Mouse (Mus musculus): ENCODE results near the gene Il17rc.

The Il17rc gene

DNA sequence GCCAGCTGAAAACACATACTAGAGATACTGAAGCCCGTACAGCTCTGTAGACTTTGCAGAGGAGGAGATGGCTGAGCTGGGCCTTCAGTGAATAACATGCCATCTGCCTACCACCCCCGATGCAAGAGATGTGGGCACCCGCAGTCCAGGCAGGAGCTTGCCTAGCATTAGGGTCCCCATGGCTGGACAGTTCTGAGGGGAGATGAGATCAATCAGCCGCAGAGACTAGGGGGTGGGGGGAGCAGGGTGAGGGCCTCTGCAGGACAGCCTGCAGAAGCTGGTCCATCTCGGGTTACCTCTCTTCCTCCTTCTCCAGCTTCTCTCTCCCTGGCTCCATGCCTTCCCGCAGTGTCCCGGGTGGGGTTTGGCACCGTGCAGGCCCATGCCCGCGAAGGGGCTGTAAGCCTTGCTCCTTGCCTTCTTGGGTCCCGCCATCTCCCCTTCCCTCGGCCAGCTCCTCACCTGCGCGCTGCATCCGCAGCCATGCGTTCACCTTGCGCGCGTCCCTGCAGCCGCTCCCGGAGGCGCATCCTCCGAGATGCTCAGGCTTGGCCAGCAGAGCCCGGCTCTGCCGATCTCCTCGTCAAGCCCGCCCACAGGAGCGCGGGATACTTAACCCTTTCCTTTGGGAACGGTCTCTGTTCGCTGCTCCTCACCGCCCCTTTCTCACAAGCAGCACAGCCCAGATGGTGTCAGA is 30.3 kb downstream of the Il17rc start, which contains the start of gene Prrt3:
Gene Prrt3 (minus strand): TSS at position 544 of the 697 bp plus-strand sequence.
- DNase-seq = no peak

DNA sequence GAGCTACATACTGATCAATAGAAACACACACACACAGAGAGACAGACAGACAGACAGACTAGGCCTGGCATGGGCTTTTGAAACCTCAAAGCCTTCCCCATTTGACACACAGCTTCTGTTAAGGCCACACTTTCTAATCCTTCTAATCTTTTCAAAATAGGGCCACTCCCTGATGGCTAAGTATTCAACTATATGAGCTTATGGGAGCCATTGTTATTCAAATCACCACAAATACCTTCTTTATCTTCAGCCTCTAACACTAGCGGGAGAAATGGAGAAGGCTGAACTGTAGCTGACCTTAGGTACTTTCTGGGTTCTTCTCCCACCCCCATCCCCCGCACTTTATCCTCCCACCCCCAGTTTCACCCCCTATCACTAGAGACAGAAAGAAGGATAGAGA is 31.6 kb downstream of the Il17rc start:
- no peak for DNase-seq

DNA sequence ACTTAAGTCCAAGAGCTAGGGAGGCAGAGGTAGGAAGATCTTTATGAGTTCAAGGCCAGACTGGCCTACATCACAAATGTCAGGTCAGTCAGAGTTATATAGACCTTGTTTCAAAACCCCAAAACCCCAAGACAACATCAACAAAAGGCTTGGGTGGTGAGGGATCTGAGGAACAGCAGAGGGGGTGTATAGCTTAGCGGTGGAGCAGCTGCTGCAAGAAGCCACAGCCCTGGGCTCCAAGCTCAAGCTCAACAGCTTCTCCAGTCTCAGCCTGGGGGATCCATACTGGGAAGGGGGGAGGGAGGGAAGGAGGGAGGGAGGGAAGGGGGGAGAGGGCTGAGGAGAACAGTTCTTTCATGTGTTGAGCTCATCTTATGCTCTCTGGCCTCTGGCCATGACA is 34.5 kb downstream of the Il17rc start:
- no peak for DNase-seq

DNA sequence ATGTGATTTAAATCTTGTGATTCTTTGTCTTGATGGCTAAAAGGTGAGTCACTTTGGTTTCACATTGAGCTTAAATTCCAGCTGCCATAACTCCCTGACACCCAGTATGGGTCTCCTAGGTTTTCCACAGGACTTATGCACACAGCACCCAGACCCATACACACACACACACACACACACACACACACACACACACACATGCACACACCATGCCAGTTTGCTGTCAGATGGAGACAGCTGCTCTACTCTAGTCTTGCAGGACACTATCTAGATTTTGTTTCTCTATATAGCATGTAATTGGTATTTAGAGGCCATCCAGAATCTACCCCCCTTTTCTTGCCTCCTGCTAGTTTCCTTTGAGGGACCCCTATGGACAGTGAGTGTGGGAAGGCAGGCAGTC is 35.9 kb downstream of the Il17rc start:
- no peak for DNase-seq

GRCm38 (mm10) chr6:113508272-113508946 is 37.2 kb downstream of the Il17rc start:
- no peak for DNase-seq

- no peak for DNase-seq
Observed at GRCm38 (mm10) chr6:113508947-113509280, 37.7 kb downstream of the Il17rc start.

DNA sequence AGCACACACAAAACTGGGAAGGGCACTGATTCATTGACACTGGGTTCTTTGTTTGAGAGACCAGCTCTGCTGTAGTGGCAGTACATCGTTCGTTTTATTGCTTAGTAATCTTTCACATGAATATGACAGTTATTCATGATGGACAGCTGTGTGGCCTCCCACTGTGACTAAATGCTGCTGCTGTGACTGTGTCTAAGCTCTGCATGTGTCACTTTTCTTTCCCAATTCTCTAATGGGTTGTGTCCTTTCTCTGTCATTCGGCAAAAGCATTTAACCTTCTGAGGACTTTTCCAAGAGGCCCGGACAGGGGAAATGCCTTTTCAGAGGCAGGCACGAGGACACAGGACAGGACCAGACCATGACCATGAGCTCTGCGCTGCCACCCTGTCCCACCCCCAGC is 42.7 kb downstream of the Il17rc start:
- no peak for DNase-seq

- DNase-seq = no peak
Observed at GRCm38 (mm10) chr6:113514600-113514999, 43.4 kb downstream of the Il17rc start.

DNA sequence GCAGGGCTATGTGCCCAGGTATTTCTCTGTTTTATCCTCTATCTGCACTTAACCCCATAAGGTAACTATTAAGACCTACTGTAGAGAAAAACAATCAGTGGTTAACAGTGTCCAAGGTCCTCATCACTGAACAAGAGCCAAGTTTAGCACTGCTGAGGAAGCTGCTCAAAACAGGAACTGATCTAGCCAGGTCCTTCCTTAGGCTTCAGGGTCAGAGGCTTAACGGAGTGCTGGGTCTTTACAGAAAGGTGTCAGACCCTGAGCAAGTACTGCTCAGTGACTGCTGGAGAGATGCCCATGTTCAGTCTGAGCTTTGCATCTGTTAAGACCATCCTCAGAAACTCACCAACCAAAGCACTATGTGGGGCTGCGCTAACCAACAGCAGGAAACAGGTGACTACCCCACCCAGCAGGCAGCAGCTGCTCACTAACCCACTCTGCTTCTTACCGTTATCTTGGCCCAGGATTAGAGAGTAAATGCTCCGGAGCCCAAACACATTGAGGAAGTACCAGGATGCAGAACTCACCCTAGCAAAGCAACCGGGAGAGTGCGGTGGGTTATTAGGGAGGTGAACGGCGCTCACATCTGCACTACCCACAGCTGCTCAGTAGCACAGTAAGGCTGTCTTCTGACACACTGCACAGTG is 46.3 kb downstream of the Il17rc start:
- DNase-seq = no peak

- DNase-seq = no peak
Observed at GRCm38 (mm10) chr6:113522310-113522709, 51.1 kb downstream of the Il17rc start.

DNA sequence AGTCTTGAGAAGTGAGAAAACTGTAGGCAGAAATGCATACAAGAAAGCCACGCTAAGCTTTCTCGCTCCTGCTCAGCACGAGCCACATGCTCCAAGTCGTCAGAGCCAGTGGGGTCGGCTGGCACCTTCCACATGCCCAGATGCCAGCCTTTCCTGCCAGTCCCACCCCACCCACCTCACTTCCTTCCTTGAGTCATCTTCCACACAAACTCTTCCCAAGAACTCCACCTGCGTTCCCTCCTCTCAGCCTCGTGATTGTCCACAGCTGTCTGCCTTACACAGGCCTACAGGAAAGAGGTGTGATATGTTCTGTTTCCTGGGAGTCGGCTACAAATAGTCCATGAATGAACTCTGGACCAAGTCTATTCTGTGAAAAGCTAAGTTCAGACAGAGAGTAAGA is 52.2 kb downstream of the Il17rc start:
- no peak for DNase-seq

GRCm38 (mm10) chr6:113530932-113531839 is 60.0 kb downstream of the Il17rc start, which contains the start of the genes Emc3 and Fancd2:
TSS of gene Emc3 (minus strand) at chr6:113531652.
TSS of gene Fancd2 (plus strand) at chr6:113531682.
- DNase-seq = peak; percentile 94

GRCm38 (mm10) chr6:113531840-113532404 is 60.7 kb downstream of the Il17rc start:
- DNase-seq = peak; percentile 2

All from kidney, postnatal 14 days (tissue).